Mouse (Mus musculus) lung, postnatal 14 days (tissue): ENCODE measurements around the gene Nmt2.

Experiments used
- DNase-seq: peaks from one replicate; pipeline ENCODE4 v3.0.0; 2021

Gene Nmt2

GRCm38 (mm10) chr2:3283602-3284472, at the start of gene Nmt2:
Nmt2 (plus strand) TSS chr2:3284212.
- peak; percentile 99 for DNase-seq

DNA sequence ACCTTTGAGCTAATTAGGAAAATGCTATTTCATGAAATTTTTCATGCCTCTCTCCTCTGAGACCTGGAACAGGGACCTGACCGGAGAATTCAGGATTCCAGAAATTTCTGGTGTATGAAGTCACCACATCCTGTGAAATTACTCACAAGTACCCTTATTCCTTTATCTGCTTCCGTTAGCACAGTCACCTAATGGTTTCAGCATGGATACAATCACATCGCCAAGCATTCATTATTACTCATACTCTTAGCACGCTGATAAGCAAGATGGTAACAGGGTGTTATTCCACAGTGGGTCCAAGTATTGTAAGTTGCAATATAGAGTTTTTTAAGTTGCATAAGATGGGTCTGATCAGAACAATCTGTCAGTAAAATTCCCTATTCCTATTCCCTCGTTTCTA, 44.8 kb upstream of the Nmt2 start:
- DNase-seq = no peak

- DNase-seq = no peak
Measured at GRCm38 (mm10) chr2:3244251-3244650, 39.8 kb upstream of the Nmt2 start.

- DNase-seq = no peak
Measured at GRCm38 (mm10) chr2:3251309-3251708, 32.7 kb upstream of the Nmt2 start.

GRCm38 (mm10) chr2:3266466-3266865, 17.5 kb upstream of the Nmt2 start:
- no peak for DNase-seq

GRCm38 (mm10) chr2:3267879-3268278, 16.1 kb upstream of the Nmt2 start:
- no peak for DNase-seq

DNA sequence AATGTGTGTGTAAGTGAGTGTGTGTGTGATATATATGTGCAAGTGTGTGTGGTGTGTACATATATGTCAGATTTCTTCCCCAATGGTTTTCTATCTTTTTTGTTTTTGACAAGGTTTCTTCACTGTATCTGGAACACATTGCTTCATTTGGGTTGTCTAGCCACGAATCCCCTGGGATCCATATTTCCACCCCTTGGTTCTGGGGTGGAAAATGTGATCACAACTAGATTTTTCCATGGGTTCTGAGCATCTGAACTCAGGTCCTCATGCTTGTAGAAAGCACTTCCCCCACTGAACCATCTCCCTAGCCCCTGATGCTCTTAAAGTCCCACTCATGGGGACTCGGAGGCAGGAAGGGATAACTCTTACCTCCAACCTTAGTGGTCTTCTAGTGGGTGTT, 10.7 kb upstream of the Nmt2 start:
- no peak for DNase-seq

- DNase-seq = no peak
Measured at GRCm38 (mm10) chr2:3276106-3276505, 7.9 kb upstream of the Nmt2 start.

GRCm38 (mm10) chr2:3277502-3277901, 6.5 kb upstream of the Nmt2 start:
- DNase-seq = no peak

GRCm38 (mm10) chr2:3281311-3281710, 2.7 kb upstream of the Nmt2 start:
- no peak for DNase-seq

- DNase-seq = no peak
Measured at GRCm38 (mm10) chr2:3282866-3283601, 978 bp upstream of the Nmt2 start.

DNA sequence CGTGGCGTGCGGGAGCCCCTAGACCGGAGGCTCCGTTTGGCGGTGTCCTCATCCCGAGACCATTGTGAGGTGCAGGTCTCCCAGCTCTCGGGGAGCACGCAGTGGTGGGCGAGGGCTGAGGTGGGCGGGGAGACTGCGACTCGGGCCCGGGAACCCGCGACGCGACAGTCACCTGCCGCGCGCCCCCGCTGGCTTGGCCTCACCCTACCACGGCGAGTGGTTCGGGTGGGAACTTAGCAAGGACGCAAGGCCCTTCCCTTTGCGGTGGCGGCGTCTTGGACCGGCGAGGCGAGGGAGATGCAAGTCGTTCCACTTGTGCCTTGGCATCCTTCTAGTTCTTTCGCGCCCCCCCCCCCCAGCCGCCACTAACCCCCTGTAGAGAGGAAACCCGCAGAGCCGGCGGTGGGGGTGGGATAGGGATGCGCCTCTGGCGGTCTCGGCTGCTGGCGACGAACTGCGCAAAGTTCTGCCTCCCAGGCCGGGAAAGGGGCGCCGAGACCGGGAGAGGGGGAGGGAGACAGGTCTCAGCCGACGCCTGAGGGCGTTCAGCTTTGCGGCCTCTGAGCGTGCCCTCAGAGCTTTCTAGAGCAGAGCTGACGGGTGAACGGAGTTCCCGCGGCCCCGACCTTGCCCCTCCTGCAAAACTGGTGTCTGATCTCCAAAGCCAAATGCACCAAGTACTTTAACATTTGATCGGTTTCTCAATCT, 615 bp downstream of the Nmt2 start:
- peak; percentile 46 for DNase-seq

GRCm38 (mm10) chr2:3285181-3285530, 1.1 kb downstream of the Nmt2 start:
- DNase-seq = no peak

GRCm38 (mm10) chr2:3285709-3286108, 1.7 kb downstream of the Nmt2 start:
- DNase-seq = no peak

GRCm38 (mm10) chr2:3286243-3286642, 2.2 kb downstream of the Nmt2 start:
- no peak for DNase-seq

DNA sequence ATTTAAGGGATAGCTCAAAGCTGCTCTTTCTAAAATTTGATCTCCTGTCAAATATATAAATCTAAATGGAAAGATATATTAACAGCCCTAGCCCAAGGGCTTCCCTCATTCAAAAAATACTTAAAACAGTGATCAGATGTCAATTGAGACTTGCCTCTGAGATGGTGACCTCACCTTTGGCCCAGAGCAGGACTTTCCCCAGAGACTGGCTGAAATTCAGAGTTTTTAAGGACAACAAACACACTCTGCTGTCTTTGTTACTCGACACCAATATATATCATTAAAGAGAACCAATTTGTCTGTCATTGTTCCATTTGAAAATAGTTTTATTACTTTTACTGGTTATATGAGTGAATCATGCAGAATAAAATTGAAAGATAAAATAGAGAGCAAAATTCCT, 5.6 kb downstream of the Nmt2 start:
- DNase-seq = no peak

DNA sequence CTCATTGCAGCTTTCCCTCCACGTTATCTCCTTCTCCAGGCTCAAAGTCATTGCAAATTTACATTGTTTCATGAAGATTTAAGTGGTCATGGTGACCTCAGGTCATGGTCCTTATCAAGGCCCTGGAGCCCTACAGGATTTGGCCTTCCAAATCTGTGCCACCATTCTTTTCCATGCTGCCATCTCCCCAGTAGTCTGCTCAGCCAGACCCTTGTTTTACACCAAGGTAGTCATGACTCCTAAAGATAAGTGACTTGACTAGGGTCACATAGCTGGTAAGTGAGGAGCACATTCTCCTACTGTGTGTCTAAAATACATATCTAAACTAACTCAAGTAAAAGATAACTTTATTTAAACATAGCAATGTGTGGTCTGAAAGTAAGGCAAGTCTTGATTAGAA, 8.2 kb downstream of the Nmt2 start:
- DNase-seq = no peak

DNA sequence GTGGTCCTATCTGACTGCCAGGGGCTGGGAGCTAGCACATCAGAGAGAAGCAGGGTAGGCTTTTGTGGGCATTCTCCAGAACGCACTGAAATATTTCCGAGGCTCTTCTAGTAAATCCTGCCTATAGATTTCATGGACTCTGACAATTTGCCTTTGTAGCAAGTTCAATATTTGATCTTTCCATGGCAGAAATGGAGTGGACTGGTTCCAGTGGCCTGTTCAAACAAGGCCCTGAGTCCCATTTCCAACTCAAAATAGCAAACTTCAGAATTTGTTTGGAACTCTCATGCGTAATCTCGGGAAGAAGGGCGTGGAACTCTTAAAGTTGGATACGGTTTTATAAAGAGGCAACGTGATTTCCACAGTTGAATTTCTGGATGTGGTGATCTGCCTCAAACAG, 11.8 kb downstream of the Nmt2 start:
- no peak for DNase-seq

GRCm38 (mm10) chr2:3305426-3306025, 21.5 kb downstream of the Nmt2 start:
- peak; percentile 35 for DNase-seq

- no peak for DNase-seq
Measured at GRCm38 (mm10) chr2:3323132-3323531, 39.1 kb downstream of the Nmt2 start.

DNA sequence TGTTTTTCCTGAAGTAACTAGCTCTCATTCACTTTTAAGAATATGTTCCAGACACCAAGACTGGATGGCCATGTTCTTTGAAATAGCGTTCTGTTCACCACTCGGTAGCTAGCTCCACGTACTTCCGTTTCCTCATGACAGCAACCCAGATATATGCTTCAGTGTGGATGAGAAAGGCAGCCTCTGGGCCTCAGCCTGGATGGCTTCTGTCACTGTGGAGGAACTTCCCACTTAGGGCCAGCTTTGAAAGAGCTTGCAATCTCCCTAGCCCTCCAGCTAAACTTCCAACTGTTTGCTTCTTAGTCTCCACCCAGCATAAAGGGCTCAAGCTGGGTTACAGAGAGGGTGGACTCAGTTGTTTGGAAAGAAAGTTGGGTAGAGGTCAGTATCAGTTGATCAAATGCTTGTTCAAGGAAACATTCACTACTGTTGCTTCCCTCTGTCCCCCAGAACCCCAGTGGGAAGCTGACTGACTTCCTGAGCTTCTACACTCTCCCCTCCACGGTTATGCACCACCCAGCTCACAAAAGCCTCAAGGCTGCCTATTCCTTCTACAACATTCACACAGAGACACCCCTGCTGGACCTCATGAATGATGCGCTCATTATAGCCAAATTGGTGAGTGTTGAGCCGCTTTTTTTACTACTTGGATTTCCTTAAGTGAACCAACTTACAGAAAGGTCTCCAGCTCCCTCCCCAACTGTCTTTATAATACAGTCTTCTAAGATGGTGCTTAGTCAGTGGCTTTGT, 40.5 kb downstream of the Nmt2 start:
- no peak for DNase-seq

- no peak for DNase-seq
Measured at GRCm38 (mm10) chr2:3326547-3326946, 42.5 kb downstream of the Nmt2 start.

DNA sequence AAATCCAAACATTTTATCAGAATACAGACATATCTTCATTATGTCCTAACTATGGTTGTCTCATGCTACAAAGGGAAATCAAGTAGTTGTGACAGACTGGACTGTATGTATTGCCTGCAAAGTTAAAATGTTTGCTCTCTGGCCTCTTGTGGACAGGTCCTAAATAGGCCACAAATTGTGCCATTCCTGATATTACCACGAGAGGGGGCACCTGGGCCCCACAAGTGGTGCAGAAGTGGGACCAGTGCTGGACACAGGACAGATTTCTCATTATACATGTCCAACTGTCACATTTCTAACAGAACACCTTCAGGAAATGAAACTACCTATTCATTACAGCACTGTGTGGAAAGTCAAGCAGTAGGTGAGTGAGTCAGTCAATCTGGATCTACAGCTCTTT, 43.3 kb downstream of the Nmt2 start:
- peak; percentile 73 for DNase-seq
